Mouse (Mus musculus): Measurements from ENCODE around the gene Cyp19a1. TPM values are rescaled to one million over a fixed set of nuclear protein-coding genes. Genes with fewer than 3 reads are reported as not detected.
A peak's percentile ranks its signal among the peaks of the same experiment; 100 is the strongest.

Gene Cyp19a1
- not detected in 2 replicates for polyA plus RNA-seq (2015; fragmentation: Nextera tagmentation; extraction: Ambion mirVana)

- WGBS, result 86% methylated on average over 7 of the region's 7 CpGs
- Histone ChIP-seq H3K36me3 (no peaks in the 10 kb centered on the region), H3K4me2 (no peak within 1 kb of the TSS), H3K4me3 (no peak within 1 kb of the TSS), H3K9me3 (no peaks in the 10 kb centered on the region), H3K27ac (no peak within 1 kb of the TSS), H3K27me3 (no peaks in the 10 kb centered on the region), H3K4me1 (replicated peaks) (no peaks in the 10 kb centered on the region), H3K9ac (no peak within 1 kb of the TSS)
- no peak for ATAC-seq (ENCODE audit: low FRiP score)
Measured at GRCm38 (mm10) chr9:54268010-54268409, at the start of gene Cyp19a1. Cyp19a1 (minus strand) TSS chr9:54268110.

- no peak overlapping the region for H3K4me3 ChIP-seq
- H3K9me3 ChIP-seq, result no peaks in the 10 kb centered on the region
- 74% methylated on average over 9 of the region's 9 CpGs for WGBS
- no peaks in the 10 kb centered on the region for H3K27me3 ChIP-seq
- no peaks in the 10 kb centered on the region for H3K36me3 ChIP-seq
- H3K9ac ChIP-seq, result no peak overlapping the region
- 0 out of 2 replicates have a peak, but pooled peaks cover 15% of the 10 kb centered on the region for H3K4me1 ChIP-seq (replicated peaks)
- no peak overlapping the region for H3K27ac ChIP-seq
- no peak overlapping the region for H3K4me2 ChIP-seq
- no peak for ATAC-seq (ENCODE audit: low FRiP score)
Measured at GRCm38 (mm10) chr9:54316363-54316762, 48.5 kb upstream of the Cyp19a1 start.

- no peaks in the 10 kb centered on the region for H3K27me3 ChIP-seq
- H3K4me3 ChIP-seq, result no peak overlapping the region
- H3K27ac ChIP-seq, result no peak overlapping the region
- WGBS, result 39% methylated on average over 2 of the region's 2 CpGs
- ATAC-seq (ENCODE audit: low FRiP score), result no peak
- peaks cover 7% of the 10 kb centered on the region; the same call in 1 of the 2 replicates for H3K4me1 ChIP-seq (replicated peaks)
- no peak overlapping the region for H3K9ac ChIP-seq
- H3K4me2 ChIP-seq, result no peak overlapping the region
- H3K9me3 ChIP-seq, result no peaks in the 10 kb centered on the region
- H3K36me3 ChIP-seq, result no peaks in the 10 kb centered on the region
Measured at GRCm38 (mm10) chr9:54308751-54309358, 40.9 kb upstream of the Cyp19a1 start.

- Histone ChIP-seq H3K4me3 (no peak overlapping the region), H3K4me2 (no peak overlapping the region), H3K27ac (no peak overlapping the region), H3K9ac (no peak overlapping the region), H3K9me3 (no peaks in the 10 kb centered on the region), H3K4me1 (replicated peaks) (peaks cover 5% of the 10 kb centered on the region; the same call in 1 of the 2 replicates), H3K27me3 (no peaks in the 10 kb centered on the region), H3K36me3 (no peaks in the 10 kb centered on the region)
- 77% methylated on average over 1 of the region's 1 CpGs for WGBS
- ATAC-seq (ENCODE audit: low FRiP score), result no peak
Measured at GRCm38 (mm10) chr9:54308209-54308608, 40.3 kb upstream of the Cyp19a1 start.

GRCm38 (mm10) chr9:54301255-54301654, 33.3 kb upstream of the Cyp19a1 start:
- no peak for ATAC-seq (ENCODE audit: low FRiP score)
- no peaks in the 10 kb centered on the region for H3K9me3 ChIP-seq
- no peak overlapping the region for H3K9ac ChIP-seq
- H3K4me2 ChIP-seq, result no peak overlapping the region
- H3K4me1 ChIP-seq (replicated peaks), result no peaks in the 10 kb centered on the region
- no peaks in the 10 kb centered on the region for H3K27me3 ChIP-seq
- no peak overlapping the region for H3K27ac ChIP-seq
- WGBS, result 84% methylated on average over 4 of the region's 4 CpGs
- H3K36me3 ChIP-seq, result no peaks in the 10 kb centered on the region
- H3K4me3 ChIP-seq, result no peak overlapping the region

GRCm38 (mm10) chr9:54299792-54300191, 31.9 kb upstream of the Cyp19a1 start:
- no peak overlapping the region for H3K4me3 ChIP-seq
- H3K9me3 ChIP-seq, result no peaks in the 10 kb centered on the region
- no peak overlapping the region for H3K27ac ChIP-seq
- no peaks in the 10 kb centered on the region for H3K4me1 ChIP-seq (replicated peaks)
- H3K36me3 ChIP-seq, result no peaks in the 10 kb centered on the region
- no peak overlapping the region for H3K9ac ChIP-seq
- ATAC-seq (ENCODE audit: low FRiP score), result no peak
- no peaks in the 10 kb centered on the region for H3K27me3 ChIP-seq
- no peak overlapping the region for H3K4me2 ChIP-seq

- no peaks in the 10 kb centered on the region for H3K9me3 ChIP-seq
- no peaks in the 10 kb centered on the region for H3K36me3 ChIP-seq
- H3K27ac ChIP-seq, result no peak overlapping the region
- no peak overlapping the region for H3K4me3 ChIP-seq
- no peak for ATAC-seq (ENCODE audit: low FRiP score)
- no peaks in the 10 kb centered on the region for H3K4me1 ChIP-seq (replicated peaks)
- 86% methylated on average over 3 of the region's 3 CpGs for WGBS
- H3K9ac ChIP-seq, result no peak overlapping the region
- H3K27me3 ChIP-seq, result no peaks in the 10 kb centered on the region
- no peak overlapping the region for H3K4me2 ChIP-seq
Measured at GRCm38 (mm10) chr9:54299389-54299788, 31.5 kb upstream of the Cyp19a1 start.

GRCm38 (mm10) chr9:54287804-54288203, 19.9 kb upstream of the Cyp19a1 start:
- Histone ChIP-seq H3K9ac (no peak overlapping the region), H3K9me3 (no peaks in the 10 kb centered on the region), H3K27me3 (peaks cover 29% of the 10 kb centered on the region), H3K4me1 (replicated peaks) (peaks cover 9% of the 10 kb centered on the region), H3K4me2 (no peak overlapping the region), H3K27ac (no peak overlapping the region), H3K4me3 (no peak overlapping the region), H3K36me3 (no peaks in the 10 kb centered on the region)
- WGBS, result 57% methylated on average over 5 of the region's 5 CpGs
- no peak for ATAC-seq (ENCODE audit: low FRiP score)

GRCm38 (mm10) chr9:54286331-54286987, 18.5 kb upstream of the Cyp19a1 start, which contains the start of gene Gldn:
Gldn (plus strand) TSS chr9:54286486.
- Histone ChIP-seq H3K27me3 (peaks cover 29% of the 10 kb centered on the region), H3K4me2 (peak within 1 kb of the TSS; percentile 96), H3K36me3 (no peaks in the 10 kb centered on the region), H3K4me1 (replicated peaks) (peaks cover 9% of the 10 kb centered on the region), H3K9ac (peak within 1 kb of the TSS; percentile 75), H3K27ac (no peak within 1 kb of the TSS), H3K9me3 (no peaks in the 10 kb centered on the region), H3K4me3 (peak within 1 kb of the TSS; percentile 54)
- 2% methylated on average over 61 of the region's 61 CpGs for WGBS
- ATAC-seq (ENCODE audit: low FRiP score), result peak; percentile 75

GRCm38 (mm10) chr9:54279046-54279589, 11.2 kb upstream of the Cyp19a1 start:
- 89% methylated on average over 12 of the region's 12 CpGs for WGBS
- ATAC-seq (ENCODE audit: low FRiP score), result no peak
- H3K27ac ChIP-seq, result no peak overlapping the region
- no peaks in the 10 kb centered on the region for H3K9me3 ChIP-seq
- H3K4me3 ChIP-seq, result no peak overlapping the region
- no peak overlapping the region for H3K9ac ChIP-seq
- H3K36me3 ChIP-seq, result no peaks in the 10 kb centered on the region
- H3K4me1 ChIP-seq (replicated peaks), result no peaks in the 10 kb centered on the region
- no peak overlapping the region for H3K4me2 ChIP-seq
- H3K27me3 ChIP-seq, result no peaks in the 10 kb centered on the region

- no peaks in the 10 kb centered on the region for H3K36me3 ChIP-seq
- H3K27me3 ChIP-seq, result no peaks in the 10 kb centered on the region
- H3K9me3 ChIP-seq, result no peaks in the 10 kb centered on the region
- H3K4me1 ChIP-seq (replicated peaks), result no peaks in the 10 kb centered on the region
- no peak overlapping the region for H3K27ac ChIP-seq
- no peak overlapping the region for H3K4me2 ChIP-seq
- no peak overlapping the region for H3K9ac ChIP-seq
- no peak for ATAC-seq (ENCODE audit: low FRiP score)
- 93% methylated on average over 4 of the region's 4 CpGs for WGBS
- no peak overlapping the region for H3K4me3 ChIP-seq
Measured at GRCm38 (mm10) chr9:54275283-54275682, 7.4 kb upstream of the Cyp19a1 start.

GRCm38 (mm10) chr9:54270889-54271288, 3.0 kb upstream of the Cyp19a1 start:
- no peak overlapping the region for H3K9ac ChIP-seq
- no peak overlapping the region for H3K4me2 ChIP-seq
- no peak overlapping the region for H3K4me3 ChIP-seq
- no peaks in the 10 kb centered on the region for H3K27me3 ChIP-seq
- H3K4me1 ChIP-seq (replicated peaks), result no peaks in the 10 kb centered on the region
- WGBS, result 42% methylated on average over 5 of the region's 5 CpGs
- no peaks in the 10 kb centered on the region for H3K36me3 ChIP-seq
- H3K27ac ChIP-seq, result no peak overlapping the region
- no peak for ATAC-seq (ENCODE audit: low FRiP score)
- H3K9me3 ChIP-seq, result no peaks in the 10 kb centered on the region

- no peaks in the 10 kb centered on the region for H3K9me3 ChIP-seq
- H3K36me3 ChIP-seq, result no peaks in the 10 kb centered on the region
- 83% methylated on average over 6 of the region's 6 CpGs for WGBS
- H3K27me3 ChIP-seq, result no peaks in the 10 kb centered on the region
- H3K27ac ChIP-seq, result no peak overlapping the region
- ATAC-seq (ENCODE audit: low FRiP score), result no peak
- no peaks in the 10 kb centered on the region for H3K4me1 ChIP-seq (replicated peaks)
- no peak overlapping the region for H3K9ac ChIP-seq
- no peak overlapping the region for H3K4me2 ChIP-seq
- H3K4me3 ChIP-seq, result no peak overlapping the region
Measured at GRCm38 (mm10) chr9:54269987-54270386, 2.1 kb upstream of the Cyp19a1 start.
